Mouse (Mus musculus) bone marrow macrophage, adult 2 months (primary cell): ENCODE measurements around the gene Mknk2. TPM values are rescaled to one million over a fixed set of nuclear protein-coding genes. Genes with fewer than 3 reads are reported as not detected.
"Not testable (repeated sequence)": the region's sequence is repeated elsewhere in the genome, so short reads cannot be mapped to it uniquely, and the experiment has no call there.

Source experiments
- H3K27ac ChIP-seq: 2 replicates; pipeline ENCODE4 v1.5.1; 2012; ENCODE audit warnings: low read depth, low read length; ENCODE audit not compliant: insufficient read depth
- H3K4me1 ChIP-seq: 2 replicates; pipeline ENCODE4 v1.6.1; 2012; ENCODE audit warnings: low read length; ENCODE audit not compliant: control insufficient read depth, insufficient read depth
- H3K4me3 ChIP-seq: 2 replicates; pipeline ENCODE4 v1.5.1; 2012; ENCODE audit warnings: mild to moderate bottlenecking, low read length, moderate library complexity; ENCODE audit not compliant: insufficient read depth
- CTCF ChIP-seq: IDR thresholded peaks from 2 replicates; pipeline ENCODE4 v1.5.1; 2012; ENCODE audit warnings: low read depth, mild to moderate bottlenecking, low read length, moderate library complexity
- POLR2A ChIP-seq: IDR thresholded peaks from 2 replicates; pipeline ENCODE4 v1.6.1; 2012; ENCODE audit warnings: mild to moderate bottlenecking, low read depth, low read length, borderline replicate concordance
- polyA plus RNA-seq: library from polyadenylated mRNA; stranded (reverse); fragments of >200 nt; gene quantifications from 2 replicates; pipeline ENCODE4 v1.2.4, GENCODE M21; 2012; ENCODE audit not compliant: missing spikeins, insufficient read depth, insufficient read length

Gene Mknk2
- polyA plus RNA-seq, 1 experiment = 117 TPM

DNA sequence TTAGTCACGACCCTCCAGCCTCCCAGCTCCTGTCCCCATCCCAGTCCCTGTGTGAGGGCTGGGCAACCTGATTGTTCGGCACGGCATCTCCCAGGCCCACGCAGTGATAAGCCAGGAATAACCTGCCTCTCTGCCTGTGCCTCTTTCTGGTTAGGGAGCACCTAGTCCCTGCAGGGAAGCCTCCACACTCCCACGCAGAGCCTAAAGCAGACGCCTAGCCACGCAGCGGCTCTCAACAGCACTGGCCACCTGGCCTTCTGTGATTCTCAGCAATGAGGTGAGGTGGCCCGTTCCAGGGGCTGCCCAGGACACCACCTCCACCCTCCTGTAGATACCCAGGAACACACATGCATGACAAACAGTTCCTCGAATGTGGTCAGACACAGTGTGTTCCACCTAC is 27.5 kb downstream of the Mknk2 start:
- peaks cover 8% of the 10 kb centered on the region for H3K4me1 ChIP-seq
- H3K4me3 ChIP-seq = no peak overlapping the region
- TF ChIP-seq CTCF = no peak
- TF ChIP-seq POLR2A = no peak
- H3K27ac ChIP-seq = no peak overlapping the region

DNA sequence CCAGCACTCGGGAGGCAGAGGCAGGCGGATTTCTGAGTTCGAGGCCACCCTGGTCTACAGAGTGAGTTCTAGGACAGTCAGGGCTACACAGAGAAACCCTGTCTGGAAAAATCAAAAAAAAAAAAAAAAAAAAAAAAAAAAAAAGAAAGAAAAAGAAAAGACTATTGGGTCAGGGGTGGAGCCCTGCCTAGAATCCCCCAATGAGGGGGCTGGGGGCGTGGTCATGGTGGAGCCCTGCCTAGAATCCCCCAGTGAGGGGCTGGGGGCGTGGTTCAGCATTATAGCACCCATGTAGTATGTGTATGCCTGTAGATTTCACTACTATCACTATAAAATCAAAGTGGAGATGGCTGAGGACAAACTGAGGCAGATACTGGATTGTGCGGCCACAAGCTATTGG is 28.0 kb downstream of the Mknk2 start:
- H3K27ac ChIP-seq, H3K4me3 ChIP-seq, H3K4me1 ChIP-seq: not testable (repeated sequence)

DNA sequence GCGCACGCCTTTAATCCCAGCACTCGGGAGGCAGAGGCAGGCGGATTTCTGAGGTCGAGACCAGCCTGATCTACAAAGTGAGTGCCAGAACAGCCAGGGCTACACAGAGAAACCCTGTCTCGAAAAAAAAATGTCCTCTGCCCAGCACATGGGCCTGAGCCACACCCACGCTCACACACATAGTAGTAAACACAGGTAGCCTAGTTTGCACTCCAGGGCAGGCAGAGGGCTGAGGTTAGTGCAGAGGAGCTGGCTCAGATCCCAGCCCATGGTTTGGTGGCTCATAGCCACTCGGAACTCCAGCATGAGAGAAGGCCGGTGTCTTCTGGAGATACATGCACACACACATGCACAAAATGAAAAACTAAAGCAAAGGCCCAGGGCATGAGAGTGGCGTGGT is 31.0 kb downstream of the Mknk2 start:
- H3K27ac ChIP-seq = no peak overlapping the region
- no peak overlapping the region for H3K4me3 ChIP-seq
- TF ChIP-seq POLR2A (no peak), CTCF (no peak)

DNA sequence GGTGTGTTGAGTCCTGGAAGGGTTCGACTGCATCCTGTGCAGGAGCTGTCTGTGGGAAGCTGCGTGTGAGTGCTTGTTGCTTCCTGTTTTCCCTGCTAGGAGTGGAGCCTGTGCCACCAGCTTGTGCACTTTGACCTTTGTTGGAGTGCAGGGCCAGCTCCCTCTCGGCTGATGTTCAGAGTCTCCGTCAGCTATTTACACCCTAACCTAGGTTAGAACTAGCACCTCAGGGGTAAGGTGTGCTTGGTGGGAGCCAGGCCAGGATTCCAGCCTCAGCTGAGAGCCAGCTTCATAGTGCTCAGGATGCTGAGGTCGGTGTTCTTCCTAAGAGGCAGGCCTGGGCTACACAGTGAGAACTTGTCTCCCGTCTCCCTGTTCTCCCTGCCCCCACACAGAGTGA is 42.6 kb downstream of the Mknk2 start:
- Histone ChIP-seq H3K27ac (no peak overlapping the region), H3K4me3 (no peak overlapping the region), H3K4me1 (no peaks in the 10 kb centered on the region)
- no peak for TF ChIP-seq POLR2A
- no peak for TF ChIP-seq CTCF

More for the DNA sequence above, 31.0 kb downstream of the Mknk2 start:
- H3K4me1 ChIP-seq = no peaks in the 10 kb centered on the region

DNA sequence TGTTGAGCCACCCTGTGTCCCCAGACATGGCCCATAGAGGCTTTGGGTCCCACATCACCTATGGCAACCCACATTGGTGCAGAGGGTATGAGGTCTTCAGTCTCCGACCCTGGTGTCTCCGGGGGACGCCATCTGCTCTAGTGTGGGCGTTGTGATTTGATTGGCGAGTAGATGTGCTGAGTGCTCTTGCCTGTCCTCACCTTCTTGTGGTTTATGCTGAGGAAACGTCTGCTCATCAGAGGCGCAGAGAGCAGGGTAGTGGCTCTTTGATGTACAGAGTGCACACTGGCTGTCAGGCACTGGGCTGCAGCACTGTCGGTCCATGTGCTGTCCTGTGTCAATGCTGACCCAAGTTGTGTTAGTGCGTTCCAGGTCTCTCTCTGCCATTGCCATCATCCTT is 49.0 kb downstream of the Mknk2 start:
- H3K4me3 ChIP-seq = no peak overlapping the region
- no peak overlapping the region for H3K27ac ChIP-seq
- H3K4me1 ChIP-seq = peaks cover 4% of the 10 kb centered on the region; the same call in 1 of the 2 replicates
- no peak for TF ChIP-seq CTCF
- TF ChIP-seq POLR2A = no peak

DNA sequence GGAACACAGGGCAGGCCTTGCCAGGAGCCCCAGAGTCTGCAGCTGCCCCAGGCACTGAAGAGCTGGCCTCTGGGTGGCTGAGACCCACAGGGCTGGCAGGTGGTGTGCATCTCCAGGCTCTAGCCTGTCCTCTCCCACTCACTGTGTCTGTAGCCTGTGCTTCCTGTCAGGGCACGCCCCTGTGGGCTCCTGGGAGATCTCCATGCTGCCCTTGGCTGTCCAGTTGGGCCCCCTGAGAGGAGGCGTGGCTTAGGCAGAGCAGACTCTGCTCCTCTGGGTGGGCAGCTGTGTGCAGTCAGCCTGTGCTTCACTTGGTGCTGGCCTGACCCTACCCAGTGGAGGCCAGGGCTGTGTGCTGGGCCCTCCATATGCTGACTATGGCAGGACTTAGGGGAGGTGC is 50.2 kb downstream of the Mknk2 start:
- TF ChIP-seq POLR2A = no peak
- TF ChIP-seq CTCF = no peak
- Histone ChIP-seq H3K27ac (no peak overlapping the region), H3K4me3 (no peak overlapping the region), H3K4me1 (peaks cover 4% of the 10 kb centered on the region; the same call in 1 of the 2 replicates)

DNA sequence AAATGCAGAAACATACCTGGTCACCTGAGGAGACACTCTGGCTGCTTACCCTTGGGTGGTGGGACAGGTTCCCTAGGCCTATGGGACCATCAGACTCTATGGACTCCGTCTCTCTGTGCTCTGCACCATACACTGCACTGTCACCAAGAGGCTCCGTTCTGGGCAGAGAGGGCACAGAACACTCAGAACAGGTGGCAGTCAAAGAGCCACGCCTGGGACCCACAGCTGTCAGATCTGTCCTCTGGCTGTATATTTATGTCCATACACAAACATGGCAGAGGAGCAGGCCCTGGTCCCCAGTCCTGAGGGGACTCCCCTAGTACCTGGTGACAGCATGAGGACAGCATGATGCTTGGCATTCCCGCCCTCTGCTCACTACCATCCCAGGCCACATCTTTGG is 52.1 kb downstream of the Mknk2 start:
- TF ChIP-seq POLR2A = no peak
- TF ChIP-seq CTCF = no peak
- Histone ChIP-seq H3K27ac (no peak overlapping the region), H3K4me1 (peaks cover 9% of the 10 kb centered on the region), H3K4me3 (no peak overlapping the region)

DNA sequence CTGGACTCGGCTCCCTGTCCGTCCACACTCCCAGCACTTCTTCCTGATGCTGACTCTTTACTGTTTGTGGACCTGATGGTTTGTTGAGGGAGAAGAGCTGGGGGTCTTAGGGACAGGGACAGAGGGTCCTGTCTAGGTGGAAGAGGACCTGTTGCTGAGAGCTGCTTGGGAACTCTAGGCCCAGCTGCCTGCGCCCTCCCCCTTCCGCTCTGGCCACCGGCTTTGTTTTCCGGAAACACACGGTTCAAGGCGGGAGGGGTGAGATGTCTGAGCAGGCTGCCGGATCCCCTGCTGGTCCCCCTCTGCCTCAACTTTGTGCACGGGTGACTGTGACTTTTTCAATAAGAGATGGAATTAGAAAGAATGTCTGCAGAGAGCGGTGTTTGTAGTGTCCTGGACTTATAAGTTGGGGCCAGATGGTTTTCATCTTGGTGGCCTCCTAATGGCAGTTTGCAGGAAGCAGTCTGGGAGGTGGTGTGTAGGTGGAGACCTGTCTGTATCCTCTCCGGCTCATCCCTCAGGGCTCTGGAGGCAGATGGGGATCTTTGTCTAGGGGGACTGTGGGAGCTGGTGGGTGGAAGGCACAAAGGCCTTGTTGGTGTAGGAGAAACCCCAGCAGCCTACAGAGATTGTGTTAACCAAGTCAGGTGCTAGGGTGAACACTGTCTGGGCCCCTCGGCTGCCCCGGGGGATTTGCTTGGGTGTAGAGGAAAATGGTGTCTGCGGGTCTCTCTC is 54.3 kb downstream of the Mknk2 start:
- H3K4me1 ChIP-seq = peaks cover 9% of the 10 kb centered on the region
- peak overlapping the region; percentile 79 for H3K4me3 ChIP-seq
- H3K27ac ChIP-seq = peak overlapping the region; percentile 79
- no peak for TF ChIP-seq CTCF
- 0 out of 2 replicates have a peak, but pooled peaks have one; percentile 29 for TF ChIP-seq POLR2A

DNA sequence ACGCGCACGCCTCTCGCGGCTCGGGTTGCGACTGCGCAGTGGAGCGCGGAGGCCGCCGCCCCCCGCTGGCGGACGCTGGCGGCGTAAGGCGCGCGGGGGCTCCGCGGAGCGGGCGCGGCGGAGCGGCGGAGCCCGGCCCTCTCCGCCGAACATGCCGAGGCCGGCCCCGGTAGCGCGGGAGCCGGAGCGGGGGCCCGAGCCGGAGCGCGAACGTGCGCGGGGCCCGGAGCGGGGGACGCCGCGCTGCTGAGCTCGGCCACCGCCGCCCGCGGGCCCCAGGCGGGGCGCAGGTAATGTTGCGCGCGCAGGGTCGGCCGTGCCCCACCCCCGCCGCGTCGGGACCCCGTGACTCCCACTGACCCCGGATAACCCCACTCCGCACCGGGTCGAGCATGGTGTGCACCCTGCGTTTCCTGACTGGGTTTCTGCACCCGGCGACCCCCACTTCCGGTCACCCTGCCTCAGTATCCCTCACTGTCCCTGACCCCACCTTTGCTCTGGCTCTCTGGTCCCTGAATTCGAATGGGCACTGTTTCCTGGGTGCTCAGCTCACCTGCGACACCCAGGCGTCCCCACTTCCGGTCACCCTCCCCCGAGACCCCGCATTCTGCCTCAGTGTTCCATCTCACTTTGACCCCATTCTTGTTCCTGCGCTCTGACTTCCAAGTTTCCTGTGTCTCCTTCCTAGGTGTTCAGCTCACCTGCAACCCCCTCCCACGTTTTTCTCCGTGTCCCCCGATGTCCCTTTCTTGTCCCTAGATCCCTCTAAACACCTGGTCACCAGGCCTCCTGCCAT is 55.1 kb downstream of the Mknk2 start, which contains the start of gene Csnk1g2:
Csnk1g2 (plus strand) TSS at position 178 of the 796 bp plus-strand sequence.
- Histone ChIP-seq H3K27ac (peak within 1 kb of the TSS; percentile 83), H3K4me1 (peaks cover 16% of the 10 kb centered on the region), H3K4me3 (peak within 1 kb of the TSS; percentile 79)
- TF ChIP-seq CTCF = no peak
- no peak for TF ChIP-seq POLR2A
